Mouse (Mus musculus) bone marrow, adult 2 months (tissue): ENCODE measurements around the gene Zbtb16.

Experiments
- CTCF ChIP-seq: fragments of 200-500 bp; IDR thresholded peaks from 2 replicates; pipeline ENCODE4 v1.5.1; 2011; ENCODE audit warnings: low read length, control low read depth; ENCODE audit not compliant: control insufficient read depth, insufficient read depth
- POLR2A ChIP-seq: fragments of 200-500 bp; IDR thresholded peaks from 2 replicates; pipeline ENCODE4 v1.6.1; 2011; ENCODE audit warnings: low read depth, mild to moderate bottlenecking, control low read depth, low read length, borderline replicate concordance; ENCODE audit not compliant: control insufficient read depth

DNA sequence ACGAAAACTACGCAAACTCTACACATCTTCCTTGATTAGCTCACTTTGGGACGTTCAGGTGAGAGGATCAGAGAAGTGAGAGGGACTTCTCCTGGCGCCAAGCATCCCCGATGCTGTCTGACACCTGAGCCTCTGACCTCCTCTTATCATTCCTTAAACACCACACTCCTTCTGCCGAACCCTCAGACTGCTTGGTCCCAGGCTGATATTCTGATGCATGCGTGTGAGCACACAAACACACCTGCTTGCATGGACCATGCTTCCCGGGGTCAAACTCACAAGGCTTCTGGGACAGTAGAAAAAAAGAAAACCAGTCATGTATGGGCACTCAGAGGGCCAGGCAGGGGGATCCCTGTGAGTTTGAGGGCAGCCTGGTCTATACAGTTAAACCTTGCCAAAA, 109.7 kb downstream of the Zbtb16 start:
- TF ChIP-seq CTCF = no peak
- no peak for TF ChIP-seq POLR2A
